Mouse (Mus musculus) midbrain, embryonic 13.5 days (tissue): ENCODE measurements at regions not wholly inside any gene's neighbourhood (a gene's known extent, or its start where the extent isn't known, plus 50 kb on each side); places are given as distances from the start of the nearest gene placed in this dataset.

Experiments used
- ATAC-seq: fragments of 200-750 bp; cut with Nextera tagmentation; 2 replicates; pipeline ENCODE4 v1.8.0; 2017; ENCODE audit warnings: mild to moderate bottlenecking, moderate TSS enrichment, moderate library complexity
- H3K27ac ChIP-seq: fragments of 300-500 bp; sonication (generic); 2 replicates; pipeline ENCODE4 v1.5.1; 2015; ENCODE audit warnings: inconsistent platforms, mild to moderate bottlenecking, moderate library complexity
- H3K27me3 ChIP-seq: fragments of 300-500 bp; sonication (generic); 2 replicates; pipeline ENCODE4 v1.6.1; 2015; ENCODE audit warnings: mild to moderate bottlenecking, inconsistent platforms
- H3K36me3 ChIP-seq: fragments of 300-500 bp; sonication (generic); 2 replicates; pipeline ENCODE4 v1.6.1; 2015; ENCODE audit warnings: mild to moderate bottlenecking, inconsistent platforms
- H3K4me1 ChIP-seq: fragments of 300-500 bp; sonication (generic); replicated peaks from 2 replicates; pipeline ENCODE4 v1.6.1; 2015; ENCODE audit warnings: inconsistent platforms
- H3K4me2 ChIP-seq: fragments of 300-500 bp; sonication (generic); replicated peaks from 2 replicates; pipeline ENCODE4 v1.6.1; 2015; ENCODE audit warnings: moderate library complexity, mild to moderate bottlenecking, inconsistent platforms
- H3K4me3 ChIP-seq: fragments of 300-500 bp; sonication (generic); replicated peaks from 2 replicates; pipeline ENCODE4 v1.5.1; 2015; ENCODE audit warnings: mild to moderate bottlenecking, inconsistent platforms
- H3K9ac ChIP-seq: fragments of 300-500 bp; sonication (generic); replicated peaks from 2 replicates; pipeline ENCODE4 v1.6.1; 2015; ENCODE audit warnings: mild to moderate bottlenecking, inconsistent platforms
- H3K9me3 ChIP-seq: fragments of 300-500 bp; sonication (generic); 2 replicates; pipeline ENCODE4 v1.6.1; 2016; ENCODE audit warnings: mild to moderate bottlenecking, inconsistent platforms
- WGBS: fragments of 180-500 bp; shearing (Covaris S2); methylation state at CpG from one replicate; pipeline ENCODE4 v1.1.7; 2015; 5-methylcytosine and 5-hydroxymethylcytosine counted together

- H3K4me3 ChIP-seq, result no peak overlapping the region
- 20% methylated on average over 12 of the region's 12 CpGs for WGBS
- H3K27me3 ChIP-seq, result no peaks in the 10 kb centered on the region
- peaks cover 10% of the 10 kb centered on the region for H3K4me1 ChIP-seq
- no peaks in the 10 kb centered on the region for H3K9me3 ChIP-seq
- peak overlapping the region; percentile 18 for H3K4me2 ChIP-seq
- no peak overlapping the region for H3K9ac ChIP-seq
- H3K36me3 ChIP-seq, result no peaks in the 10 kb centered on the region
- 0 out of 2 replicates have a peak overlapping the region, but pooled peaks have one; percentile 35 for H3K27ac ChIP-seq
- peak; percentile 85 for ATAC-seq
These were observed 560.0 kb upstream of the Pdzrn3 start for GRCm38 (mm10) chr6:101937467-101938392.

- no peaks in the 10 kb centered on the region for H3K27me3 ChIP-seq
- H3K36me3 ChIP-seq, result no peaks in the 10 kb centered on the region
- H3K27ac ChIP-seq, result no peak overlapping the region
- H3K9ac ChIP-seq, result no peak overlapping the region
- H3K9me3 ChIP-seq, result no peaks in the 10 kb centered on the region
- H3K4me2 ChIP-seq, result no peak overlapping the region
- ATAC-seq, result no peak
- H3K4me1 ChIP-seq, result no peaks in the 10 kb centered on the region
- 95% methylated on average over 5 of the region's 5 CpGs for WGBS
- H3K4me3 ChIP-seq, result no peak overlapping the region
These were observed 554.1 kb upstream of the Pdzrn3 start for GRCm38 (mm10) chr6:101931768-101932167.

- 80% methylated on average over 4 of the region's 4 CpGs for WGBS
- no peaks in the 10 kb centered on the region for H3K36me3 ChIP-seq
- H3K4me2 ChIP-seq, result no peak overlapping the region
- H3K27me3 ChIP-seq, result no peaks in the 10 kb centered on the region
- no peak overlapping the region for H3K27ac ChIP-seq
- H3K9me3 ChIP-seq, result no peaks in the 10 kb centered on the region
- ATAC-seq, result no peak
- H3K9ac ChIP-seq, result no peak overlapping the region
- H3K4me3 ChIP-seq, result no peak overlapping the region
- H3K4me1 ChIP-seq, result no peaks in the 10 kb centered on the region
These were observed 544.0 kb upstream of the Pdzrn3 start for GRCm38 (mm10) chr6:101921686-101922085.

GRCm38 (mm10) chr6:101921186-101921585 lies 543.5 kb upstream of the Pdzrn3 start:
- no peak overlapping the region for H3K4me2 ChIP-seq
- no peak overlapping the region for H3K9ac ChIP-seq
- no peak for ATAC-seq
- no peaks in the 10 kb centered on the region for H3K27me3 ChIP-seq
- H3K9me3 ChIP-seq, result no peaks in the 10 kb centered on the region
- H3K4me3 ChIP-seq, result no peak overlapping the region
- H3K27ac ChIP-seq, result no peak overlapping the region
- no peaks in the 10 kb centered on the region for H3K36me3 ChIP-seq
- H3K4me1 ChIP-seq, result no peaks in the 10 kb centered on the region

GRCm38 (mm10) chr6:101918914-101919313 lies 541.2 kb upstream of the Pdzrn3 start:
- no peaks in the 10 kb centered on the region for H3K36me3 ChIP-seq
- H3K27me3 ChIP-seq, result no peaks in the 10 kb centered on the region
- H3K27ac ChIP-seq, result no peak overlapping the region
- no peak overlapping the region for H3K4me3 ChIP-seq
- H3K9me3 ChIP-seq, result no peaks in the 10 kb centered on the region
- no peak overlapping the region for H3K4me2 ChIP-seq
- no peak overlapping the region for H3K9ac ChIP-seq
- no peak for ATAC-seq
- no peaks in the 10 kb centered on the region for H3K4me1 ChIP-seq

GRCm38 (mm10) chr6:101905029-101905342 lies 527.3 kb upstream of the Pdzrn3 start:
- Histone ChIP-seq H3K4me1 (no peaks in the 10 kb centered on the region), H3K9me3 (no peaks in the 10 kb centered on the region), H3K27ac (no peak overlapping the region), H3K36me3 (no peaks in the 10 kb centered on the region), H3K9ac (no peak overlapping the region), H3K4me3 (no peak overlapping the region), H3K4me2 (no peak overlapping the region), H3K27me3 (no peaks in the 10 kb centered on the region)
- no peak for ATAC-seq
- 87% methylated on average over 2 of the region's 2 CpGs for WGBS

GRCm38 (mm10) chr6:101904234-101905028 lies 526.7 kb upstream of the Pdzrn3 start:
- no peak overlapping the region for H3K4me3 ChIP-seq
- H3K9me3 ChIP-seq, result no peaks in the 10 kb centered on the region
- H3K9ac ChIP-seq, result no peak overlapping the region
- no peaks in the 10 kb centered on the region for H3K27me3 ChIP-seq
- no peaks in the 10 kb centered on the region for H3K36me3 ChIP-seq
- no peaks in the 10 kb centered on the region for H3K4me1 ChIP-seq
- WGBS, result 74% methylated on average over 2 of the region's 2 CpGs
- ATAC-seq, result no peak
- no peak overlapping the region for H3K27ac ChIP-seq
- H3K4me2 ChIP-seq, result no peak overlapping the region

GRCm38 (mm10) chr6:101902276-101902675 lies 524.6 kb upstream of the Pdzrn3 start:
- Histone ChIP-seq H3K4me1 (no peaks in the 10 kb centered on the region), H3K27me3 (no peaks in the 10 kb centered on the region), H3K9ac (no peak overlapping the region), H3K36me3 (no peaks in the 10 kb centered on the region), H3K9me3 (no peaks in the 10 kb centered on the region), H3K4me2 (no peak overlapping the region), H3K4me3 (no peak overlapping the region), H3K27ac (no peak overlapping the region)
- ATAC-seq, result no peak
- 72% methylated on average over 2 of the region's 2 CpGs for WGBS

- H3K36me3 ChIP-seq, result no peaks in the 10 kb centered on the region
- H3K27me3 ChIP-seq, result no peaks in the 10 kb centered on the region
- H3K27ac ChIP-seq, result no peak overlapping the region
- H3K9me3 ChIP-seq, result no peaks in the 10 kb centered on the region
- 88% methylated on average over 4 of the region's 4 CpGs for WGBS
- no peak overlapping the region for H3K4me2 ChIP-seq
- no peak overlapping the region for H3K4me3 ChIP-seq
- no peak overlapping the region for H3K9ac ChIP-seq
- no peak for ATAC-seq
- no peaks in the 10 kb centered on the region for H3K4me1 ChIP-seq
These were observed 520.8 kb upstream of the Pdzrn3 start for GRCm38 (mm10) chr6:101898544-101898943.

GRCm38 (mm10) chr6:101890655-101891054 lies 513.0 kb upstream of the Pdzrn3 start:
- no peak overlapping the region for H3K9ac ChIP-seq
- no peak overlapping the region for H3K27ac ChIP-seq
- no peaks in the 10 kb centered on the region for H3K9me3 ChIP-seq
- H3K27me3 ChIP-seq, result no peaks in the 10 kb centered on the region
- no peak overlapping the region for H3K4me3 ChIP-seq
- H3K36me3 ChIP-seq, result no peaks in the 10 kb centered on the region
- H3K4me1 ChIP-seq, result no peaks in the 10 kb centered on the region
- no peak overlapping the region for H3K4me2 ChIP-seq
- ATAC-seq, result no peak

- ATAC-seq, result 0 out of 2 replicates have a peak, but pooled peaks have one; percentile 45
- H3K4me3 ChIP-seq, result no peak overlapping the region
These were observed 505.2 kb upstream of the Pdzrn3 start for GRCm38 (mm10) chr6:101882938-101883337.

GRCm38 (mm10) chr6:101874894-101875293 lies 497.2 kb upstream of the Pdzrn3 start:
- H3K36me3 ChIP-seq, result no peaks in the 10 kb centered on the region
- no peaks in the 10 kb centered on the region for H3K4me1 ChIP-seq
- H3K4me3 ChIP-seq, result no peak overlapping the region
- H3K9me3 ChIP-seq, result no peaks in the 10 kb centered on the region
- no peak overlapping the region for H3K9ac ChIP-seq
- no peaks in the 10 kb centered on the region for H3K27me3 ChIP-seq
- H3K27ac ChIP-seq, result no peak overlapping the region
- no peak for ATAC-seq
- 77% methylated on average over 1 of the region's 1 CpGs for WGBS
- H3K4me2 ChIP-seq, result no peak overlapping the region

More at GRCm38 (mm10) chr6:101882938-101883337, 505.2 kb upstream of the Pdzrn3 start:
- Histone ChIP-seq H3K36me3 (no peaks in the 10 kb centered on the region), H3K9me3 (no peaks in the 10 kb centered on the region), H3K27ac (no peak overlapping the region), H3K9ac (no peak overlapping the region), H3K27me3 (no peaks in the 10 kb centered on the region), H3K4me2 (no peak overlapping the region), H3K4me1 (peaks cover 5% of the 10 kb centered on the region)
- WGBS, result 31% methylated on average over 4 of the region's 4 CpGs
